Mouse (Mus musculus) forebrain, postnatal 0 days (tissue): ENCODE data around the gene Fam129b. TPM values are rescaled to one million over a fixed set of nuclear protein-coding genes. Genes with fewer than 3 reads are reported as not detected.

Experiments used
- ATAC-seq: fragments of 200-750 bp; cut with Nextera tagmentation; 2 replicates; pipeline ENCODE4 v1.8.0; 2017; ENCODE audit warnings: mild to moderate bottlenecking, moderate library complexity
- DNase-seq: peaks from one replicate; pipeline ENCODE4 v3.0.0-alpha.2; 2015
- H3K27ac ChIP-seq: fragments of 300-500 bp; sonication (generic); 2 replicates; pipeline ENCODE4 v1.5.1; 2014; ENCODE audit warnings: low read depth, mild to moderate bottlenecking, antibody characterized with exemption, low read length, moderate library complexity, mixed read lengths
- H3K27me3 ChIP-seq: fragments of 300-500 bp; sonication (generic); 2 replicates; pipeline ENCODE4 v1.6.1; 2014; ENCODE audit warnings: mild to moderate bottlenecking, low read length, mixed read lengths; ENCODE audit not compliant: insufficient read depth
- H3K36me3 ChIP-seq: fragments of 300-500 bp; sonication (generic); 2 replicates; pipeline ENCODE4 v1.6.1; 2014; ENCODE audit warnings: mild to moderate bottlenecking, moderate library complexity; ENCODE audit not compliant: insufficient read depth
- H3K4me1 ChIP-seq: fragments of 300-500 bp; sonication (generic); 2 replicates; pipeline ENCODE4 v1.6.1; 2014; ENCODE audit warnings: antibody characterized with exemption; ENCODE audit not compliant: insufficient read depth
- H3K4me2 ChIP-seq: fragments of 300-500 bp; sonication (generic); 2 replicates; pipeline ENCODE4 v1.6.1; 2014; ENCODE audit warnings: low read depth, mild to moderate bottlenecking, moderate library complexity
- H3K4me3 ChIP-seq: fragments of 300-500 bp; sonication (generic); 2 replicates; pipeline ENCODE4 v1.5.1; 2014; ENCODE audit warnings: low read depth, low read length, mixed read lengths
- H3K9ac ChIP-seq: fragments of 300-500 bp; sonication (generic); 2 replicates; pipeline ENCODE4 v1.6.1; 2014; ENCODE audit warnings: mild to moderate bottlenecking
- H3K9me3 ChIP-seq: fragments of 300-500 bp; sonication (generic); 2 replicates; pipeline ENCODE4 v1.6.1; 2016; ENCODE audit warnings: low read length
- CTCF ChIP-seq: sonication (generic); IDR thresholded peaks from 2 replicates; pipeline ENCODE4 v1.5.1; 2016; ENCODE audit warnings: antibody characterized with exemption, control low read depth, low read depth
- WGBS: fragments of 180-500 bp; shearing (Covaris S2); extraction: QIAGEN DNeasy Blood & Tissue Kit; methylation state at CpG from one replicate; pipeline ENCODE4 v1.1.7; 2014; 5-methylcytosine and 5-hydroxymethylcytosine counted together
- polyA plus RNA-seq: library from polyadenylated mRNA; unstranded; fragments of >200 nt; fragmentation: Nextera tagmentation; extraction: Ambion mirVana; gene quantifications from 2 replicates; pipeline ENCODE4 v1.2.1, GENCODE M21; 2015
- total RNA-seq: library from RNA; depleted of rRNA; stranded (reverse); fragments of >200 nt; gene quantifications from 2 replicates; pipeline ENCODE4 v1.2.3, GENCODE M21; 2014; rRNA removed

The Fam129b gene
- total and polyA plus RNA-seq, 2 experiments from 2014 or later: 27.7 to 38.1 TPM

DNA sequence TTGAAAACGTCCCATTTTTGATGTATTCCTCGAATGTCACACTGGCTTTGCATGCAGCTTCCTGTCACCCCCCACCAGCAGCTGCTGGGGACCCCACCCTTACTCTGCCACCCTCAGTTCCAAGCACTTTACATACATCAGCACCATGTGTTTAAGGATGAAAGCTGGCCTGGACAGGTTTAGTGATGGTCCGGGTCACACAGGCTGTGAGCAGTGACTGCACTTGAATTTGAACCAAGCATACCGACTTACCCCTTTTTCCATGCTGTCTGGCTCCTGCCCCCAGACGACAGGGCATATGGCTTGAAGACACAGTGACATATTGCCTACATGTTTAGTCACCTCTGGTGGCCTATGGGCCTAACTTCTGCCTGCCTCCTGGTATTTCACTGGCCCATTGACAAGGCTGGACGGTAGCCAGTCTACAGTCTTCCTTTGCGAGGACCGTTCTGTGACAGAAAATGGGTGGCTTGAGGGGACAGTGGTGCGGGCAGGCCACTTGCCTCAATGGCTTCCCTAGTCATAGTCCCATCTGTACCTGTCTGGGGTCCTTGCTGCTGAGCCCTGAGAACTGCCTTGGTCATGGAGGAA lies 92.2 kb downstream of the Fam129b start:
- no peaks in the 10 kb centered on the region for H3K9me3 ChIP-seq
- H3K36me3 ChIP-seq: peaks cover 25% of the 10 kb centered on the region
- H3K27me3 ChIP-seq: no peaks in the 10 kb centered on the region
- no peak for TF ChIP-seq CTCF
- ATAC-seq: no peak
- H3K4me2 ChIP-seq: peak overlapping the region; percentile 75; the same call in 1 of the 2 replicates
- H3K9ac ChIP-seq: peak overlapping the region; percentile 79; the same call in 1 of the 2 replicates
- WGBS: 83% methylated on average over 9 of the region's 9 CpGs
- no peak for DNase-seq
- no peak overlapping the region for H3K27ac ChIP-seq
- peaks cover 4% of the 10 kb centered on the region; the same call in 1 of the 2 replicates for H3K4me1 ChIP-seq
- H3K4me3 ChIP-seq: no peak overlapping the region

- Histone ChIP-seq H3K4me3 (no peak overlapping the region), H3K4me1 (peaks cover 4% of the 10 kb centered on the region; the same call in 1 of the 2 replicates), H3K9ac (no peak overlapping the region), H3K4me2 (no peak overlapping the region), H3K27me3 (no peaks in the 10 kb centered on the region), H3K27ac (no peak overlapping the region), H3K9me3 (no peaks in the 10 kb centered on the region), H3K36me3 (peaks cover 22% of the 10 kb centered on the region)
- DNase-seq: no peak
- TF ChIP-seq CTCF: no peak
- ATAC-seq: no peak
- 87% methylated on average over 8 of the region's 8 CpGs for WGBS
Measured at GRCm38 (mm10) chr2:32969326-32969725, 93.4 kb downstream of the Fam129b start.

GRCm38 (mm10) chr2:32971235-32971634 lies 95.3 kb downstream of the Fam129b start:
- no peak overlapping the region for H3K27ac ChIP-seq
- H3K9ac ChIP-seq: no peak overlapping the region
- H3K4me2 ChIP-seq: no peak overlapping the region
- 19% methylated on average over 9 of the region's 9 CpGs for WGBS
- DNase-seq: peak; percentile 66
- no peak for ATAC-seq
- TF ChIP-seq CTCF: no peak
- peaks cover 33% of the 10 kb centered on the region for H3K36me3 ChIP-seq
- H3K4me1 ChIP-seq: peaks cover 4% of the 10 kb centered on the region; the same call in 1 of the 2 replicates
- H3K9me3 ChIP-seq: no peaks in the 10 kb centered on the region
- no peaks in the 10 kb centered on the region for H3K27me3 ChIP-seq
- no peak overlapping the region for H3K4me3 ChIP-seq

DNA sequence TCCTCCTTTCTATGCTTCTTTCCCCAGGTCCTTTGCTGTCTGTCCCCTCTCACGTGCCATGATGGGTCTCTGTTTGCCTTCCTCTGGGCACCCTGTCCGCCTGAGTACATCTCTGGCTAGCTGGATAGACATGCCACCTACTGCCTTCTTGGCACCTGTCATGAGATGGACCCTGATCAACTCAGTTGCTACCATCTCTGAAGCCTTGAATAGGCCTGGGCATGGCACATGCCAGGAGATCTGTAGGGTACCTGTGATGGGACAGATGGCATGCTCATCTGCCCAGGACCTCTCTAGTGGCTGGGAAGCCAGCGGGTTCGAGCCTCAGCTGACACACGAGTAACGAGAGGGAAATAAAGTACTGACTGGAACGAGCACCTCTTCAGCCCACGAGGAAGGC lies 98.3 kb downstream of the Fam129b start:
- Histone ChIP-seq H3K9ac (no peak overlapping the region), H3K4me1 (no peaks in the 10 kb centered on the region), H3K27ac (no peak overlapping the region), H3K4me2 (no peak overlapping the region), H3K27me3 (no peaks in the 10 kb centered on the region), H3K9me3 (no peaks in the 10 kb centered on the region), H3K36me3 (peaks cover 33% of the 10 kb centered on the region), H3K4me3 (no peak overlapping the region)
- no peak for DNase-seq
- no peak for ATAC-seq
- WGBS: 90% methylated on average over 8 of the region's 8 CpGs
- TF ChIP-seq CTCF: no peak

Other genes with a start within 250 kb of the Fam129b start
- gene Eng, start 229.5 kb upstream of the Fam129b start, total RNA-seq: 8.2 and 14.7 TPM in 2 replicates
- gene Eng, start 229.5 kb upstream of the Fam129b start, polyA plus RNA-seq: 19.3 and 22.1 TPM in 2 replicates
- 22.4 and 31.5 TPM in 2 replicates for gene Fpgs, start 172.0 kb upstream of the Fam129b start, total RNA-seq
- 20.7 and 22.0 TPM in 2 replicates for gene Fpgs, start 172.0 kb upstream of the Fam129b start, polyA plus RNA-seq
- gene Cdk9, start 163.0 kb upstream of the Fam129b start, total RNA-seq: 90.5 and 94.5 TPM in 2 replicates
- 66.5 and 67.5 TPM in 2 replicates for gene Cdk9, start 163.0 kb upstream of the Fam129b start, polyA plus RNA-seq
- gene Sh2d3c, start 155.1 kb upstream of the Fam129b start, total RNA-seq: 16.5 and 24.1 TPM in 2 replicates
- 41.3 and 48.9 TPM in 2 replicates for gene Sh2d3c, start 155.1 kb upstream of the Fam129b start, polyA plus RNA-seq
- gene 6330409D20Rik, start 135.1 kb upstream of the Fam129b start, total RNA-seq: 2.1 and 4.3 TPM in 2 replicates
- 2.2 and 2.9 TPM in 2 replicates for gene 6330409D20Rik, start 135.1 kb upstream of the Fam129b start, polyA plus RNA-seq
- gene Tor2a, start 118.9 kb upstream of the Fam129b start, total RNA-seq: 51.4 and 54.3 TPM in 2 replicates
- 40.7 and 44.8 TPM in 2 replicates for gene Tor2a, start 118.9 kb upstream of the Fam129b start, polyA plus RNA-seq
- 1.00 and 1.8 TPM in 2 replicates for gene Ttc16, start 100.5 kb upstream of the Fam129b start, total RNA-seq
- gene Ttc16, start 100.5 kb upstream of the Fam129b start, polyA plus RNA-seq: 0.68 and 1.2 TPM in 2 replicates
- gene Ptrh1, start 100.3 kb upstream of the Fam129b start, total RNA-seq: 2.4 and 5.5 TPM in 2 replicates
- 4.0 and 4.8 TPM in 2 replicates for gene Ptrh1, start 100.3 kb upstream of the Fam129b start, polyA plus RNA-seq
- 1.0 and 1.2 TPM in 2 replicates for gene Cfap157, start 91.7 kb upstream of the Fam129b start, total RNA-seq
- 0.94 and 2.8 TPM in 2 replicates for gene Cfap157, start 91.7 kb upstream of the Fam129b start, polyA plus RNA-seq
- gene Stxbp1, start 28.9 kb upstream of the Fam129b start, total RNA-seq: 109 and 135 TPM in 2 replicates
- gene Stxbp1, start 28.9 kb upstream of the Fam129b start, polyA plus RNA-seq: 268 and 350 TPM in 2 replicates
- 266 and 507 TPM in 2 replicates for gene Rpl12, start 85.4 kb downstream of the Fam129b start, total RNA-seq
- gene Rpl12, start 85.4 kb downstream of the Fam129b start, polyA plus RNA-seq: 102 and 129 TPM in 2 replicates
- gene Lrsam1, start 85.5 kb downstream of the Fam129b start, total RNA-seq: 23.1 and 28.7 TPM in 2 replicates
- 12.7 and 17.4 TPM in 2 replicates for gene Lrsam1, start 85.5 kb downstream of the Fam129b start, polyA plus RNA-seq
- 18.9 and 26.9 TPM in 2 replicates for gene Slc2a8, start 106.0 kb downstream of the Fam129b start, total RNA-seq
- 22.8 and 24.6 TPM in 2 replicates for gene Slc2a8, start 106.0 kb downstream of the Fam129b start, polyA plus RNA-seq